Mouse (Mus musculus): ENCODE results near the gene Slco2b1.
A peak's percentile ranks its signal among the peaks of the same experiment; 100 is the strongest.

- TF ChIP-seq CTCF (IDR thresholded peaks at IDR 0.05; ENCODE audit: extremely low read depth, insufficient read depth, low read length) (peak; percentile 62), POLR2A (IDR thresholded peaks at IDR 0.05; ENCODE audit: extremely low read depth, insufficient read depth, low read length) (no peak)
Measured at GRCm38 (mm10) chr7:99625722-99626375, 85.3 kb downstream of the Slco2b1 start.

Measured in cortical plate, adult 2 months (tissue).